Mouse (Mus musculus): ENCODE data around the gene Ptpn11.

DNA sequence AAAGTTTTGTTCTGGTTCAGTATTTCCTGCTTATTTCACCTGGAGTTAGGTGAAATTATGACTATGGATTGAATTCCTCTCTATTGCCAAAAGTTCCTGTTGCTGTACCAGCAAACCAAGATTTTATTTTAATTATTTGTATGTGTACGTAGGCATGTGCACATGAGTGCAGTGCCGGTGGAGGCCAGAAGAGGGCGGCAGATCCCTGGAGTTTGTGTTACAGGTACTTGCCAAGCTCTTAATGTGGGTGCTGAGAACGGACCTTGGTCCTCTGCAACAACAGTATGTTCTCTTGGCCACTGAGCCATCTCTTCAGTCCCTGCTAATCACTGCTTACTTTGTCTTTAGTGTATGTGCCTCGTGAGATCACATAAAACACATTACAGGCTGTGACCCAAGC lies 109.4 kb downstream of the Ptpn11 start:
- peak; percentile 3; the same call in 1 of the 2 replicates for TF ChIP-seq CTCF (IDR thresholded peaks at IDR 0.05; ENCODE audit: extremely low read depth, insufficient read depth, insufficient read length, insufficient replicate concordance)
- no peak for TF ChIP-seq POLR2A (IDR thresholded peaks at IDR 0.05; ENCODE audit: low read depth, low read length)

Measured in spleen, adult 2 months (tissue).